20 mouse cellular contexts compared by ENCODE assay signal in the genomic region with DNA sequence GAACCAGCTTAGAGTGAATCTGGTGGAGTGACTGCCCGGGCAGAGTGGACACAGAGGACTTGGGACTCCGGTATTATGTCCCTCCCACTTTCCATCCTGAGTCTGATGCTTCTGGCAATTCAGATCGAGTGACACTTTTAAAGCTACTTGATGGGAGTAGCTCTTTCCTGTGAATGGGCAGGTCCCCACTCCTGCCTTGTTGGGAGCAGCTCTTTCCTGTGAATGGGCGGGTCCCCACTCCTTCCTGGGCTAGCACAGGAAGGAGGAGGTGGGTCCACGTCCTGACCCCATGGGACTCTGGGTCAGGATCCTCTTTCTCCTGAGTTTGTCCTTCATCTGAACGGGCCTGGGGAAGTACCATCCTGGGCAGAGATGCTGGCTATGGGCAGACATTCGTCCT. TPM values are rescaled to one million over a fixed set of nuclear protein-coding genes. Genes with fewer than 3 reads are reported as not detected.
DNase-seq lines count a peak whose midpoint lies in the region; ATAC-seq and TF ChIP-seq lines count a peak whose summit lies in the region.
"Had no signal": no experiment of that assay in that cellular context is flagged by ENCODE, and none has a peak within 500 bp of the region (broad histone marks: within the 10 kb centered on the region; RNA-seq: fewer than 3 reads in every experiment).

No protein-coding gene starts in this region.

- H3K36me3 ChIP-seq in forebrain, embryonic 10.5 days (replicated peaks) = no peaks in the 10 kb centered on the region
- no peaks in the 10 kb centered on the region for H3K36me3 ChIP-seq in forebrain, embryonic 14.5 days (ENCODE audit: control insufficient read depth, insufficient read depth, low read length)
- H3K36me3 ChIP-seq in lung, postnatal 0 days (ENCODE audit: insufficient read depth, low read length) = no peaks in the 10 kb centered on the region
- no peaks in the 10 kb centered on the region for H3K36me3 ChIP-seq in kidney, postnatal 0 days (ENCODE audit: insufficient read depth, low read length)
- no peaks in the 10 kb centered on the region for H3K36me3 ChIP-seq in midbrain, postnatal 0 days (ENCODE audit: insufficient read depth, low read length)
- no peaks in the 10 kb centered on the region for H3K36me3 ChIP-seq in forebrain, embryonic 16.5 days (ENCODE audit: control insufficient read depth, insufficient read depth)
- H3K36me3 ChIP-seq: limb, embryonic 13.5 days; liver, embryonic 15.5 days; neural tube, embryonic 12.5 days had no signal

- H3K9ac ChIP-seq in forebrain, embryonic 14.5 days (ENCODE audit: low read length) = no peak overlapping the region
- no peak overlapping the region for H3K9ac ChIP-seq in lung, postnatal 0 days (replicated peaks; ENCODE audit: low read depth)
- no peak overlapping the region for H3K9ac ChIP-seq in kidney, postnatal 0 days (ENCODE audit: low read depth, low read length)
- H3K9ac ChIP-seq in midbrain, postnatal 0 days (replicated peaks; ENCODE audit: low read length, poor library complexity, severe bottlenecking) = no peak overlapping the region
- no peak overlapping the region for H3K9ac ChIP-seq in forebrain, embryonic 16.5 days (replicated peaks; ENCODE audit: low read depth, low read length)
- H3K9ac ChIP-seq: limb, embryonic 13.5 days; liver, embryonic 15.5 days; neural tube, embryonic 12.5 days had no signal

- H3K4me1 ChIP-seq in forebrain, embryonic 10.5 days = peaks cover 14% of the 10 kb centered on the region
- no peaks in the 10 kb centered on the region for H3K4me1 ChIP-seq in forebrain, embryonic 14.5 days (ENCODE audit: control insufficient read depth, insufficient read depth, low read length)
- no peaks in the 10 kb centered on the region for H3K4me1 ChIP-seq in lung, postnatal 0 days (ENCODE audit: insufficient read depth, low read depth, low read length)
- peaks cover 9% of the 10 kb centered on the region; the same call in 1 of the 2 replicates for H3K4me1 ChIP-seq in lung, adult 2 months (ENCODE audit: control insufficient read depth, insufficient read depth, low read length)
- no peaks in the 10 kb centered on the region for H3K4me1 ChIP-seq in kidney, postnatal 0 days (replicated peaks; ENCODE audit: insufficient read depth, low read length)
- no peaks in the 10 kb centered on the region for H3K4me1 ChIP-seq in midbrain, postnatal 0 days (ENCODE audit: insufficient read depth, low read length)
- no peaks in the 10 kb centered on the region for H3K4me1 ChIP-seq in forebrain, embryonic 16.5 days (replicated peaks; ENCODE audit: control insufficient read depth, insufficient read depth, low read length)

- TF ChIP-seq EP300 in lung, postnatal 0 days (IDR thresholded peaks at IDR 0.05) = peak; percentile 82

- H3K4me2 ChIP-seq in forebrain, embryonic 14.5 days (ENCODE audit: low read length) = no peak overlapping the region
- no peak overlapping the region for H3K4me2 ChIP-seq in lung, postnatal 0 days (replicated peaks; ENCODE audit: low read depth, low read length)
- no peak overlapping the region for H3K4me2 ChIP-seq in kidney, postnatal 0 days (ENCODE audit: low read length)
- H3K4me2 ChIP-seq in midbrain, postnatal 0 days (ENCODE audit: low read depth, low read length, poor library complexity, severe bottlenecking) = no peak overlapping the region
- no peak overlapping the region for H3K4me2 ChIP-seq in forebrain, embryonic 16.5 days (ENCODE audit: low read length)
- H3K4me2 ChIP-seq: limb, embryonic 13.5 days; liver, embryonic 15.5 days; neural tube, embryonic 12.5 days had no signal

- 0 out of 2 replicates have a peak overlapping the region, but pooled peaks have one; percentile 9 for H3K27ac ChIP-seq in forebrain, embryonic 10.5 days
- no peak overlapping the region for H3K27ac ChIP-seq in forebrain, embryonic 14.5 days (ENCODE audit: low read depth, low read length)
- no peak overlapping the region for H3K27ac ChIP-seq in lung, postnatal 0 days (ENCODE audit: low read length)
- H3K27ac ChIP-seq in kidney, postnatal 0 days = no peak overlapping the region
- no peak overlapping the region for H3K27ac ChIP-seq in midbrain, postnatal 0 days (ENCODE audit: low read depth, low read length)
- no peak overlapping the region for H3K27ac ChIP-seq in forebrain, embryonic 16.5 days (ENCODE audit: low read length)
- H3K27ac ChIP-seq: limb, embryonic 13.5 days; liver, embryonic 15.5 days; neural tube, embryonic 12.5 days had no signal

- no peak for DNase-seq in forebrain, embryonic 10.5 days (ENCODE audit: extremely low spot score, low spot score)
- DNase-seq in forebrain, embryonic 14.5 days (ENCODE audit: low spot score) = no peak
- peak; percentile 60 for DNase-seq in lung, postnatal 0 days (ENCODE audit: low spot score)
- DNase-seq in lung, adult 2 months = no peak
- DNase-seq in kidney, postnatal 0 days (ENCODE audit: low spot score) = peak; percentile 49
- no peak for DNase-seq in embryo, embryonic 9.5 days (ENCODE audit: extremely low spot score)
- no peak for DNase-seq in midbrain, postnatal 0 days (ENCODE audit: low spot score)
- DNase-seq: B cell, adult 2 months; cerebellum, postnatal 14 days; gastrocnemius, postnatal 36 days; right cerebral cortex, postnatal 4 days had no signal

- H3K27me3 ChIP-seq in forebrain, embryonic 10.5 days (ENCODE audit: poor library complexity, severe bottlenecking) = peaks cover 10% of the 10 kb centered on the region; the same call in 1 of the 2 replicates
- no peaks in the 10 kb centered on the region for H3K27me3 ChIP-seq in forebrain, embryonic 14.5 days (replicated peaks; ENCODE audit: control insufficient read depth, insufficient read depth, low read length)
- H3K27me3 ChIP-seq in lung, postnatal 0 days (replicated peaks; ENCODE audit: insufficient read depth, low read length) = no peaks in the 10 kb centered on the region
- no peaks in the 10 kb centered on the region for H3K27me3 ChIP-seq in kidney, postnatal 0 days (ENCODE audit: insufficient read depth, low read length)
- H3K27me3 ChIP-seq in midbrain, postnatal 0 days (ENCODE audit: insufficient read depth, low read length) = no peaks in the 10 kb centered on the region
- no peaks in the 10 kb centered on the region for H3K27me3 ChIP-seq in forebrain, embryonic 16.5 days (replicated peaks; ENCODE audit: control insufficient read depth, insufficient read depth, low read length)
- H3K27me3 ChIP-seq: limb, embryonic 13.5 days; liver, embryonic 15.5 days; neural tube, embryonic 12.5 days had no signal

- ATAC-seq in forebrain, embryonic 14.5 days = no peak
- peak; percentile 82 for ATAC-seq in lung, postnatal 0 days
- ATAC-seq in kidney, postnatal 0 days (replicated peaks; ENCODE audit: low FRiP score, low read depth) = no peak
- ATAC-seq in midbrain, postnatal 0 days (ENCODE audit: low FRiP score) = no peak
- no peak for ATAC-seq in forebrain, embryonic 16.5 days
- ATAC-seq: midbrain, embryonic 16.5 days; Patski had no signal

- TF ChIP-seq POLR2A in lung, adult 2 months (IDR thresholded peaks at IDR 0.05; ENCODE audit: borderline replicate concordance, extremely low read depth, low read depth, low read length) = no peak

- TF ChIP-seq CTCF in lung, postnatal 0 days (IDR thresholded peaks at IDR 0.05) = no peak
- TF ChIP-seq CTCF in lung, adult 2 months (IDR thresholded peaks at IDR 0.05; ENCODE audit: insufficient read depth, low read length) = no peak
- no peak for TF ChIP-seq CTCF in kidney, postnatal 0 days (IDR thresholded peaks at IDR 0.05; ENCODE audit: low read depth)
- TF ChIP-seq CTCF in midbrain, postnatal 0 days (IDR thresholded peaks at IDR 0.05) = no peak

- H3K9me3 ChIP-seq in forebrain, embryonic 10.5 days = no peaks in the 10 kb centered on the region
- no peaks in the 10 kb centered on the region for H3K9me3 ChIP-seq in forebrain, embryonic 14.5 days (replicated peaks; ENCODE audit: control insufficient read depth, low read length)
- no peaks in the 10 kb centered on the region for H3K9me3 ChIP-seq in lung, postnatal 0 days (ENCODE audit: low read length)
- H3K9me3 ChIP-seq in kidney, postnatal 0 days (replicated peaks; ENCODE audit: low read length) = no peaks in the 10 kb centered on the region
- no peaks in the 10 kb centered on the region for H3K9me3 ChIP-seq in midbrain, postnatal 0 days (ENCODE audit: low read length)
- no peaks in the 10 kb centered on the region for H3K9me3 ChIP-seq in forebrain, embryonic 16.5 days (ENCODE audit: control insufficient read depth, low read length)
- H3K9me3 ChIP-seq: limb, embryonic 13.5 days; liver, embryonic 15.5 days; megakaryocyte, embryonic 14.5 days; neural tube, embryonic 12.5 days had no signal

- 73% methylated on average over 7 of the region's 7 CpGs for WGBS in forebrain, embryonic 10.5 days
- 71% methylated on average over 7 of the region's 7 CpGs for WGBS in forebrain, embryonic 14.5 days
- 27% methylated on average over 6 of the region's 7 CpGs for WGBS in lung, postnatal 0 days
- 40% methylated on average over 7 of the region's 7 CpGs for WGBS in lung, adult 2 months
- WGBS in kidney, postnatal 0 days = 43% methylated on average over 7 of the region's 7 CpGs
- WGBS in midbrain, postnatal 0 days = 74% methylated on average over 7 of the region's 7 CpGs
- 73% methylated on average over 7 of the region's 7 CpGs for WGBS in forebrain, embryonic 16.5 days

- H3K4me3 ChIP-seq in forebrain, embryonic 10.5 days = no peak overlapping the region
- no peak overlapping the region for H3K4me3 ChIP-seq in forebrain, embryonic 14.5 days (ENCODE audit: low read depth, low read length)
- no peak overlapping the region for H3K4me3 ChIP-seq in lung, postnatal 0 days (ENCODE audit: low read depth, low read length)
- H3K4me3 ChIP-seq in lung, adult 2 months (replicated peaks; ENCODE audit: extremely low read depth, low read depth, low read length) = no peak overlapping the region
- no peak overlapping the region for H3K4me3 ChIP-seq in kidney, postnatal 0 days (replicated peaks; ENCODE audit: low read depth, low read length)
- no peak overlapping the region for H3K4me3 ChIP-seq in midbrain, postnatal 0 days (ENCODE audit: low read depth, low read length)
- no peak overlapping the region for H3K4me3 ChIP-seq in forebrain, embryonic 16.5 days (replicated peaks; ENCODE audit: low read length)
- H3K4me3 ChIP-seq: limb, embryonic 13.5 days; liver, embryonic 15.5 days; megakaryocyte, embryonic 14.5 days; neural tube, embryonic 12.5 days had no signal

RNA-seq across cellular contexts. Expression of a gene that starts 17.1 kb away (rescaled TPM):
- polyA plus RNA-seq in forebrain, embryonic 10.5 days (2016; fragmentation: Nextera tagmentation; extraction: Ambion mirVana) = 5.4 and 5.6 TPM in 2 replicates
- polyA plus RNA-seq in forebrain, embryonic 14.5 days (2014; fragmentation: Nextera tagmentation; extraction: Ambion mirVana) = 4.0 and 4.2 TPM in 2 replicates
- 9.6 and 22.1 TPM in 2 replicates for polyA plus RNA-seq in lung, postnatal 0 days (2015; fragmentation: Nextera tagmentation; extraction: Ambion mirVana)
- 8.3 and 8.7 TPM in 2 replicates for polyA plus RNA-seq in lung, adult 2 months (2012; rRNA removed)
- 25.0 and 26.5 TPM in 2 replicates for polyA plus RNA-seq in kidney, postnatal 0 days (2015; fragmentation: Nextera tagmentation; extraction: Ambion mirVana)
- total RNA-seq in midbrain, postnatal 0 days (2014; rRNA removed) = 16.1 and 25.0 TPM in 2 replicates
- polyA plus RNA-seq in midbrain, postnatal 0 days (2015; fragmentation: Nextera tagmentation; extraction: Ambion mirVana) = 14.8 and 15.6 TPM in 2 replicates
- polyA plus RNA-seq in forebrain, embryonic 16.5 days (2015; fragmentation: Nextera tagmentation; extraction: Ambion mirVana) = 7.9 and 8.1 TPM in 2 replicates

RNA-seq across cellular contexts. Expression of a gene that starts 37.0 kb away (rescaled TPM):
- polyA plus RNA-seq in forebrain, embryonic 10.5 days (2016; fragmentation: Nextera tagmentation; extraction: Ambion mirVana) = not detected in 2 replicates
- polyA plus RNA-seq in forebrain, embryonic 14.5 days (2014; fragmentation: Nextera tagmentation; extraction: Ambion mirVana) = not detected in 2 replicates
- 27.6 TPM in 1 of 2 replicates, not detected in the other for polyA plus RNA-seq in lung, postnatal 0 days (2015; fragmentation: Nextera tagmentation; extraction: Ambion mirVana)
- polyA plus RNA-seq in lung, adult 2 months (2012; rRNA removed) = not detected in 2 replicates
- polyA plus RNA-seq in kidney, postnatal 0 days (2015; fragmentation: Nextera tagmentation; extraction: Ambion mirVana) = not detected in 2 replicates
- total RNA-seq in midbrain, postnatal 0 days (2014; rRNA removed) = not detected in 2 replicates
- polyA plus RNA-seq in midbrain, postnatal 0 days (2015; fragmentation: Nextera tagmentation; extraction: Ambion mirVana) = not detected in 2 replicates
- not detected in 2 replicates for polyA plus RNA-seq in forebrain, embryonic 16.5 days (2015; fragmentation: Nextera tagmentation; extraction: Ambion mirVana)
- total RNA-seq: gastrocnemius, postnatal 36 days had no signal
- polyA plus RNA-seq: hindbrain, embryonic 11.5 days; intestine, embryonic 14.5 days; limb, embryonic 13.5 days; liver, embryonic 15.5 days; midbrain, embryonic 16.5 days; neural tube, embryonic 12.5 days; Patski had no signal

RNA-seq across cellular contexts. Expression of a gene that starts 49.5 kb away (rescaled TPM):
- polyA plus RNA-seq in forebrain, embryonic 10.5 days (2016; fragmentation: Nextera tagmentation; extraction: Ambion mirVana) = 71.2 and 80.0 TPM in 2 replicates
- 23.4 and 28.1 TPM in 2 replicates for polyA plus RNA-seq in forebrain, embryonic 14.5 days (2014; fragmentation: Nextera tagmentation; extraction: Ambion mirVana)
- polyA plus RNA-seq in lung, postnatal 0 days (2015; fragmentation: Nextera tagmentation; extraction: Ambion mirVana) = 10.8 and 10.9 TPM in 2 replicates
- polyA plus RNA-seq in lung, adult 2 months (2012; rRNA removed) = 51.6 and 53.3 TPM in 2 replicates
- 32.2 and 34.5 TPM in 2 replicates for polyA plus RNA-seq in kidney, postnatal 0 days (2015; fragmentation: Nextera tagmentation; extraction: Ambion mirVana)
- total RNA-seq in midbrain, postnatal 0 days (2014; rRNA removed) = 35.1 and 46.6 TPM in 2 replicates
- 31.3 and 31.4 TPM in 2 replicates for polyA plus RNA-seq in midbrain, postnatal 0 days (2015; fragmentation: Nextera tagmentation; extraction: Ambion mirVana)
- 28.2 and 32.2 TPM in 2 replicates for polyA plus RNA-seq in forebrain, embryonic 16.5 days (2015; fragmentation: Nextera tagmentation; extraction: Ambion mirVana)

Comparison
In these comparisons a context has a peak if more than half of its experiments do, and no peak if none do; other contexts are left out.
1. DNase-seq: peak in lung, postnatal 0 days (single experiment) and kidney, postnatal 0 days (single experiment); none in forebrain, embryonic 10.5 days (single experiment), forebrain, embryonic 14.5 days (single experiment), lung, adult 2 months (single experiment), embryo, embryonic 9.5 days (single experiment) and midbrain, postnatal 0 days (single experiment).